In genomic region chr1:187556718-187557117, GRCm38 (mm10) we compare ENCODE assay signal across 26 mouse cellular contexts.
"Had no signal": no experiment of that assay in that cellular context is flagged by ENCODE, and none has a peak within 500 bp of the region (broad histone marks: within the 10 kb centered on the region; RNA-seq: fewer than 3 reads in every experiment).

No protein-coding gene starts in this region.

- H3K27ac ChIP-seq: gastrocnemius, adult 2 months; heart, adult 2 months; heart, embryonic 13.5 days; heart, embryonic 15.5 days; hindbrain, embryonic 13.5 days; hindbrain, embryonic 15.5 days; hindbrain, postnatal 0 days; kidney, embryonic 15.5 days; layer of hippocampus, adult 2 months; left cerebral cortex, adult 2 months; limb, embryonic 10.5 days; liver, embryonic 14.5 days had no signal

- DNase-seq: forebrain, postnatal 0 days; gastrocnemius, adult 2 months; gastrocnemius, postnatal 10 days; gastrocnemius, postnatal 25 days; heart, adult 11 months; heart, adult 2 months; heart, postnatal 14 days; heart, postnatal 36 days; kidney, adult 8-10 months; kidney, postnatal 10 days; kidney, postnatal 25 days; kidney, postnatal 4 days had no signal

- H3K4me2 ChIP-seq: heart, embryonic 11.5 days; heart, embryonic 13.5 days; heart, embryonic 15.5 days; hindbrain, embryonic 13.5 days; hindbrain, embryonic 15.5 days; kidney, embryonic 15.5 days; limb, embryonic 12.5 days; liver, embryonic 11.5 days had no signal

- H3K27me3 ChIP-seq: heart, embryonic 13.5 days; heart, embryonic 15.5 days; hindbrain, embryonic 13.5 days; hindbrain, embryonic 15.5 days; kidney, embryonic 15.5 days; limb, embryonic 12.5 days had no signal

- ATAC-seq: forebrain, postnatal 0 days; hindbrain, postnatal 0 days; intestine, embryonic 16.5 days had no signal

- H3K4me1 ChIP-seq: heart, embryonic 15.5 days; hindbrain, embryonic 13.5 days; hindbrain, embryonic 15.5 days; kidney, embryonic 15.5 days had no signal

- H3K9ac ChIP-seq: forebrain, postnatal 0 days; heart, embryonic 13.5 days; heart, embryonic 15.5 days; hindbrain, embryonic 13.5 days; hindbrain, embryonic 15.5 days; kidney, embryonic 15.5 days; limb, embryonic 12.5 days; liver, embryonic 14.5 days had no signal

- H3K36me3 ChIP-seq: heart, embryonic 13.5 days; heart, embryonic 15.5 days; hindbrain, embryonic 13.5 days; hindbrain, embryonic 15.5 days; kidney, embryonic 15.5 days; limb, embryonic 10.5 days; limb, embryonic 12.5 days had no signal

- H3K9me3 ChIP-seq: heart, embryonic 15.5 days; hindbrain, embryonic 13.5 days; hindbrain, embryonic 15.5 days; kidney, embryonic 15.5 days; limb, embryonic 10.5 days; limb, embryonic 12.5 days had no signal

- H3K4me3 ChIP-seq: gastrocnemius, adult 2 months; heart, adult 2 months; heart, embryonic 13.5 days; heart, embryonic 15.5 days; hindbrain, embryonic 13.5 days; hindbrain, embryonic 15.5 days; kidney, embryonic 15.5 days; layer of hippocampus, adult 2 months; left cerebral cortex, adult 2 months; limb, embryonic 10.5 days; limb, embryonic 12.5 days had no signal
